Mouse (Mus musculus): ENCODE measurements around the gene Serpinb9g. TPM values are rescaled to one million over a fixed set of nuclear protein-coding genes. Genes with fewer than 3 reads are reported as not detected.

Serpinb9g gene
- polyA plus RNA-seq (2015; fragmentation: Nextera tagmentation; extraction: Ambion mirVana): not detected in 2 replicates

GRCm38 (mm10) chr13:33484490-33484889 is at the start of gene Serpinb9g:
Serpinb9g (plus strand) TSS chr13:33484790.

Other genes starting within 250 kb of the Serpinb9g start
- not detected in 2 replicates for gene Serpinb9e, start 235.2 kb upstream of the Serpinb9g start, polyA plus RNA-seq (2015; fragmentation: Nextera tagmentation; extraction: Ambion mirVana)
- gene Serpinb9f, start 160.7 kb upstream of the Serpinb9g start, polyA plus RNA-seq (2015; fragmentation: Nextera tagmentation; extraction: Ambion mirVana): not detected in 2 replicates
- not detected in 2 replicates for gene Gm11397, start 89.0 kb upstream of the Serpinb9g start, polyA plus RNA-seq (2015; fragmentation: Nextera tagmentation; extraction: Ambion mirVana)
- not detected in 2 replicates for gene Serpinb6d, start 176.6 kb downstream of the Serpinb9g start, polyA plus RNA-seq (2015; fragmentation: Nextera tagmentation; extraction: Ambion mirVana)